Mouse (Mus musculus) erythroblast, embryonic 14.5 days (primary cell): ENCODE data around the gene Hist1h2ab. TPM values are rescaled to one million over a fixed set of nuclear protein-coding genes. Genes with fewer than 3 reads are reported as not detected.
"Not testable (repeated sequence)": the region's sequence is repeated elsewhere in the genome, so short reads cannot be mapped to it uniquely, and the experiment has no call there.

ENCODE experiments used
- H3K27me3 ChIP-seq: 2 replicates; pipeline ENCODE4 v1.6.1; 2012; ENCODE audit warnings: inconsistent platforms; ENCODE audit not compliant: control insufficient read depth
- H3K36me3 ChIP-seq: 2 replicates; pipeline ENCODE4 v1.6.1; 2012; ENCODE audit warnings: mild to moderate bottlenecking, inconsistent platforms; ENCODE audit not compliant: control insufficient read depth
- H3K4me1 ChIP-seq: 2 replicates; pipeline ENCODE4 v1.6.1; 2012; ENCODE audit warnings: inconsistent platforms; ENCODE audit not compliant: control insufficient read depth
- H3K4me3 ChIP-seq: replicated peaks from 2 replicates; pipeline ENCODE3; 2012; ENCODE audit warnings: moderate library complexity, mild to moderate bottlenecking, inconsistent platforms
- H3K9me3 ChIP-seq: 2 replicates; pipeline ENCODE4 v1.6.1; 2012; ENCODE audit warnings: low read length, inconsistent platforms, mixed read lengths; ENCODE audit not compliant: control insufficient read depth
- GATA1 ChIP-seq: IDR thresholded peaks from 2 replicates; pipeline ENCODE4 v1.6.1; 2012; ENCODE audit warnings: low read length, inconsistent platforms, mixed read lengths
- TAL1 ChIP-seq: IDR thresholded peaks from 3 replicates; pipeline ENCODE4 v1.6.1; 2012; ENCODE audit warnings: low read length, inconsistent platforms, mixed read lengths
- polyA plus RNA-seq: library from polyadenylated mRNA; stranded (reverse); fragments of >175 nt; gene quantifications from 2 replicates; pipeline ENCODE4 v1.2.3, GENCODE M21; 2012

Hist1h2ab gene
- 9.1 and 22.3 TPM in 2 replicates for polyA plus RNA-seq

GRCm38 (mm10) chr13:23750839-23751477, at the start of gene Hist1h2ab:
Gene Hist1h2ab (plus strand): TSS chr13:23751126.
- H3K9me3 ChIP-seq, H3K36me3 ChIP-seq: not testable (repeated sequence)
- peaks cover 66% of the 10 kb centered on the region for H3K4me1 ChIP-seq

GRCm38 (mm10) chr13:23702220-23702619, 48.7 kb upstream of the Hist1h2ab start:
- Histone ChIP-seq H3K9me3 (no peaks in the 10 kb centered on the region), H3K36me3 (no peaks in the 10 kb centered on the region), H3K4me3 (no peak overlapping the region), H3K27me3 (no peaks in the 10 kb centered on the region), H3K4me1 (peaks cover 32% of the 10 kb centered on the region)
- TF ChIP-seq GATA1 (no peak), TAL1 (no peak)

More at GRCm38 (mm10) chr13:23750839-23751477, at the start of gene Hist1h2ab:
- H3K27me3 ChIP-seq, result not testable (repeated sequence)
- peak within 1 kb of the TSS; percentile 66 for H3K4me3 ChIP-seq

GRCm38 (mm10) chr13:23702801-23703200, 48.1 kb upstream of the Hist1h2ab start:
- not testable (repeated sequence) for H3K36me3 ChIP-seq, H3K9me3 ChIP-seq, H3K4me3 ChIP-seq, H3K27me3 ChIP-seq
- peaks cover 27% of the 10 kb centered on the region for H3K4me1 ChIP-seq

GRCm38 (mm10) chr13:23705751-23706356, 45.1 kb upstream of the Hist1h2ab start:
- Histone ChIP-seq H3K4me3 (no peak overlapping the region), H3K36me3 (no peaks in the 10 kb centered on the region), H3K9me3 (no peaks in the 10 kb centered on the region), H3K4me1 (peaks cover 14% of the 10 kb centered on the region), H3K27me3 (peaks cover 24% of the 10 kb centered on the region)
- no peak for TF ChIP-seq GATA1
- TF ChIP-seq TAL1, result no peak

GRCm38 (mm10) chr13:23706771-23707170, 44.2 kb upstream of the Hist1h2ab start:
- Histone ChIP-seq H3K4me3 (no peak overlapping the region), H3K4me1 (peaks cover 10% of the 10 kb centered on the region), H3K9me3 (no peaks in the 10 kb centered on the region), H3K36me3 (no peaks in the 10 kb centered on the region), H3K27me3 (peaks cover 33% of the 10 kb centered on the region)
- no peak for TF ChIP-seq TAL1
- TF ChIP-seq GATA1, result no peak

GRCm38 (mm10) chr13:23708041-23708440, 42.9 kb upstream of the Hist1h2ab start:
- TF ChIP-seq TAL1 (no peak), GATA1 (no peak)

GRCm38 (mm10) chr13:23708654-23709053, 42.3 kb upstream of the Hist1h2ab start:
- Histone ChIP-seq H3K27me3 (peaks cover 42% of the 10 kb centered on the region), H3K36me3 (no peaks in the 10 kb centered on the region), H3K4me1 (peaks cover 7% of the 10 kb centered on the region), H3K9me3 (no peaks in the 10 kb centered on the region), H3K4me3 (no peak overlapping the region)
- TF ChIP-seq GATA1, result no peak
- no peak for TF ChIP-seq TAL1

More at GRCm38 (mm10) chr13:23708041-23708440, 42.9 kb upstream of the Hist1h2ab start:
- no peaks in the 10 kb centered on the region for H3K9me3 ChIP-seq
- peaks cover 39% of the 10 kb centered on the region for H3K27me3 ChIP-seq
- no peaks in the 10 kb centered on the region for H3K36me3 ChIP-seq
- peaks cover 10% of the 10 kb centered on the region for H3K4me1 ChIP-seq
- H3K4me3 ChIP-seq, result no peak overlapping the region

- TF ChIP-seq TAL1 (no peak), GATA1 (no peak)
- peak overlapping the region; percentile 58 for H3K4me3 ChIP-seq
- peaks cover 45% of the 10 kb centered on the region for H3K27me3 ChIP-seq
- peaks cover 7% of the 10 kb centered on the region for H3K4me1 ChIP-seq
- no peaks in the 10 kb centered on the region for H3K9me3 ChIP-seq
- H3K36me3 ChIP-seq, result no peaks in the 10 kb centered on the region
Measured at GRCm38 (mm10) chr13:23709714-23710373, 41.1 kb upstream of the Hist1h2ab start.

GRCm38 (mm10) chr13:23710374-23711089, 40.4 kb upstream of the Hist1h2ab start, which contains the start of gene Hfe:
Gene Hfe (minus strand): TSS chr13:23710854.
- Histone ChIP-seq H3K4me1 (peaks cover 7% of the 10 kb centered on the region), H3K27me3 (peaks cover 45% of the 10 kb centered on the region), H3K36me3 (no peaks in the 10 kb centered on the region), H3K9me3 (no peaks in the 10 kb centered on the region), H3K4me3 (peak within 1 kb of the TSS; percentile 58)
- TF ChIP-seq TAL1 (no peak), GATA1 (no peak)
